Mouse (Mus musculus): Measurements from ENCODE around the gene Methig1. TPM values are rescaled to one million over a fixed set of nuclear protein-coding genes. Genes with fewer than 3 reads are reported as not detected.

Methig1 gene
- not detected in 2 replicates for total RNA-seq (2012; rRNA removed)
- not detected for polyA plus RNA-seq (2012; ENCODE audit: insufficient read depth in 1 of 2, insufficient read length in 2 of 2, low read depth in 1 of 2, low replicate concordance in 2 of 2, missing spikeins in 1 of 2)

- Histone ChIP-seq H3K9me3 (replicated peaks; ENCODE audit: insufficient read depth, low read length) (no peaks in the 10 kb centered on the region), H3K36me3 (ENCODE audit: control insufficient read depth in 1 of 2, insufficient read depth in 2 of 2, low read length in 2 of 2) (no peaks in the 10 kb centered on the region), H3K9ac (ENCODE audit: control insufficient read depth, low read depth, low read length, poor library complexity, severe bottlenecking) (no peak within 1 kb of the TSS), H3K4me3 (ENCODE audit: control insufficient read depth in 1 of 2, insufficient read depth in 1 of 2, low read depth in 2 of 2, low read length in 2 of 2) (no peak within 1 kb of the TSS), H3K27me3 (ENCODE audit: control insufficient read depth in 1 of 2, insufficient read depth in 2 of 2, low read length in 2 of 2) (peaks cover 2 to 12% of the 10 kb centered on the region in 2 experiments; a peak in 3 of 4 replicates), H3K27ac (ENCODE audit: control insufficient read depth, low read depth, low read length) (no peak within 1 kb of the TSS), H3K4me1 (ENCODE audit: control insufficient read depth in 1 of 2, insufficient read depth in 2 of 2, low read length in 2 of 2) (no peaks in the 10 kb centered on the region), H3K79me2 (ENCODE audit: control insufficient read depth, insufficient read depth, low read length, poor library complexity) (no peaks in the 10 kb centered on the region)
- no peak for DNase-seq (ENCODE audit: low read depth, low spot score)
- TF ChIP-seq UBTF (IDR thresholded peaks at IDR 0.05; ENCODE audit: borderline replicate concordance, insufficient read depth, low read depth, low read length) = no peak
- TF ChIP-seq ETS1 (IDR thresholded peaks at IDR 0.05; ENCODE audit: low read depth, low read length) = no peak
- no peak for TF ChIP-seq CHD1 (IDR thresholded peaks at IDR 0.05; ENCODE audit: low read depth, low read length)
- no peak for TF ChIP-seq EP300 (IDR thresholded peaks at IDR 0.05; ENCODE audit: low read depth in 1 of 2, low read length in 2 of 2)
- TF ChIP-seq SMC3 (IDR thresholded peaks at IDR 0.05; ENCODE audit: low read depth, low read length) = no peak
- no peak for TF ChIP-seq POLR2AphosphoS2 (IDR thresholded peaks at IDR 0.05; ENCODE audit: low read length)
- no peak for TF ChIP-seq ZMIZ1 (IDR thresholded peaks at IDR 0.05; ENCODE audit: low read depth, low read length)
- TF ChIP-seq USF1 (IDR thresholded peaks at IDR 0.05; ENCODE audit: low read depth, low read length) = no peak
- TF ChIP-seq ZNF384 (IDR thresholded peaks at IDR 0.05; ENCODE audit: low read depth, low read length) = no peak
- TF ChIP-seq MYC (IDR thresholded peaks at IDR 0.05; ENCODE audit: low read depth, low read length) = no peak
- TF ChIP-seq POLR2A (IDR thresholded peaks at IDR 0.05; ENCODE audit: control insufficient read depth in 1 of 2, insufficient read depth in 1 of 2, low read depth in 1 of 2, low read length in 2 of 2, poor library complexity in 1 of 2) = no peak
- no peak for TF ChIP-seq MXI1 (IDR thresholded peaks at IDR 0.05; ENCODE audit: low read depth, low read length)
- TF ChIP-seq TCF12 (IDR thresholded peaks at IDR 0.05; ENCODE audit: low read depth, low read length) = no peak
- TF ChIP-seq NELFE (IDR thresholded peaks at IDR 0.05; ENCODE audit: low read depth, low read length) = no peak
- TF ChIP-seq MAX (IDR thresholded peaks at IDR 0.05; ENCODE audit: low read length) = no peak
- no peak for TF ChIP-seq E2F4 (IDR thresholded peaks at IDR 0.05; ENCODE audit: borderline replicate concordance, low read depth, low read length)
- TF ChIP-seq GATA1 (IDR thresholded peaks at IDR 0.05; ENCODE audit: low read depth, low read length) = no peak
Observed at GRCm38 (mm10) chr15:100352711-100353250, at the start of gene Methig1, which contains the start of gene Mettl7a2. Gene Methig1 (plus strand): TSS chr15:100353149. Gene Mettl7a2 (plus strand): TSS chr15:100353200.

- Histone ChIP-seq H3K36me3 (ENCODE audit: control insufficient read depth in 1 of 2, insufficient read depth in 2 of 2, low read length in 2 of 2) (peaks cover 0 to 33% of the 10 kb centered on the region in 2 experiments; a peak in 2 of 4 replicates), H3K79me2 (ENCODE audit: control insufficient read depth, insufficient read depth, low read length, poor library complexity) (peaks cover 7% of the 10 kb centered on the region), H3K4me3 (ENCODE audit: control insufficient read depth in 1 of 2, insufficient read depth in 1 of 2, low read depth in 2 of 2, low read length in 2 of 2) (peak overlapping the region; percentile 56 to 79), H3K27ac (ENCODE audit: control insufficient read depth, low read depth, low read length) (peak overlapping the region; percentile 99), H3K9ac (ENCODE audit: control insufficient read depth, low read depth, low read length, poor library complexity, severe bottlenecking) (peak overlapping the region; percentile 55), H3K27me3 (ENCODE audit: control insufficient read depth in 1 of 2, insufficient read depth in 2 of 2, low read length in 2 of 2) (no peaks in the 10 kb centered on the region), H3K4me1 (ENCODE audit: control insufficient read depth in 1 of 2, insufficient read depth in 2 of 2, low read length in 2 of 2) (peaks cover 31 to 38% of the 10 kb centered on the region in 2 experiments), H3K9me3 (replicated peaks; ENCODE audit: insufficient read depth, low read length) (no peaks in the 10 kb centered on the region)
- peak; percentile 81 for DNase-seq (ENCODE audit: low read depth, low spot score)
- 0 out of 2 replicates have a peak, but pooled peaks have one; percentile 23 for TF ChIP-seq ELF1 (IDR thresholded peaks at IDR 0.05; ENCODE audit: low read depth, low read length)
- TF ChIP-seq GABPA (IDR thresholded peaks at IDR 0.05; ENCODE audit: low read depth, low read length) = no peak
- TF ChIP-seq MAZ (IDR thresholded peaks at IDR 0.05; ENCODE audit: low read depth, low read length) = peak; percentile 41; the same call in 1 of the 2 replicates
- TF ChIP-seq POLR2AphosphoS5 (IDR thresholded peaks at IDR 0.05; ENCODE audit: borderline replicate concordance, low read depth, low read length) = no peak
- no peak for TF ChIP-seq ZKSCAN1 (IDR thresholded peaks at IDR 0.05; ENCODE audit: low read depth, low read length)
- no peak for TF ChIP-seq NRF1 (IDR thresholded peaks at IDR 0.05; ENCODE audit: insufficient read depth, low read depth, low read length, poor library complexity, severe bottlenecking)
- peak; percentile 47; the same call in 1 of the 2 replicates for TF ChIP-seq BHLHE40 (IDR thresholded peaks at IDR 0.05; ENCODE audit: borderline replicate concordance, low read depth, low read length)
- TF ChIP-seq CHD1 (IDR thresholded peaks at IDR 0.05; ENCODE audit: low read depth, low read length) = no peak
- no peak; a peak in 1 of 4 replicates for TF ChIP-seq POLR2A (IDR thresholded peaks at IDR 0.05; ENCODE audit: control insufficient read depth in 1 of 2, insufficient read depth in 1 of 2, low read depth in 1 of 2, low read length in 2 of 2, poor library complexity in 1 of 2)
- peak; percentile 72 for TF ChIP-seq GATA1 (IDR thresholded peaks at IDR 0.05; ENCODE audit: low read depth, low read length)
- TF ChIP-seq CTCF (IDR thresholded peaks at IDR 0.05 in 2 of 3, conservative IDR thresholded peaks at IDR 0.05 in 1 of 3; ENCODE audit: control insufficient read depth in 1 of 3, insufficient read depth in 1 of 3, low read depth in 2 of 3, low read length in 3 of 3, poor library complexity in 1 of 3, severe bottlenecking in 1 of 3) = no peak
- peak; percentile 56 for TF ChIP-seq RCOR1 (IDR thresholded peaks at IDR 0.05; ENCODE audit: low read depth, low read length)
- no peak for TF ChIP-seq MEF2A (IDR thresholded peaks at IDR 0.05; ENCODE audit: extremely low read depth, insufficient replicate concordance, low read depth, low read length, poor library complexity, severe bottlenecking)
- no peak for TF ChIP-seq JUND (IDR thresholded peaks at IDR 0.05; ENCODE audit: low read depth, low read length)
- no peak for TF ChIP-seq UBTF (IDR thresholded peaks at IDR 0.05; ENCODE audit: borderline replicate concordance, insufficient read depth, low read depth, low read length)
- 0 out of 2 replicates have a peak, but pooled peaks have one; percentile 5 for TF ChIP-seq USF1 (IDR thresholded peaks at IDR 0.05; ENCODE audit: low read depth, low read length)
- TF ChIP-seq MAX (IDR thresholded peaks at IDR 0.05; ENCODE audit: low read length) = peak; percentile 55; the same call in 1 of the 2 replicates
Observed at GRCm38 (mm10) chr15:100303428-100304018, 49.4 kb upstream of the Methig1 start.
